Mouse (Mus musculus): ENCODE measurements at regions not wholly inside any gene's neighbourhood (a gene's known extent, or its start where the extent isn't known, plus 50 kb on each side); places are given as distances from the start of the nearest gene placed in this dataset.

- DNase-seq (ENCODE audit: inconsistent age in 2 of 2, low spot score in 1 of 2): no peak
These were observed 53.3 kb upstream of the Tram2 start for GRCm38 (mm10) chr1:21132340-21132739.

DNA sequence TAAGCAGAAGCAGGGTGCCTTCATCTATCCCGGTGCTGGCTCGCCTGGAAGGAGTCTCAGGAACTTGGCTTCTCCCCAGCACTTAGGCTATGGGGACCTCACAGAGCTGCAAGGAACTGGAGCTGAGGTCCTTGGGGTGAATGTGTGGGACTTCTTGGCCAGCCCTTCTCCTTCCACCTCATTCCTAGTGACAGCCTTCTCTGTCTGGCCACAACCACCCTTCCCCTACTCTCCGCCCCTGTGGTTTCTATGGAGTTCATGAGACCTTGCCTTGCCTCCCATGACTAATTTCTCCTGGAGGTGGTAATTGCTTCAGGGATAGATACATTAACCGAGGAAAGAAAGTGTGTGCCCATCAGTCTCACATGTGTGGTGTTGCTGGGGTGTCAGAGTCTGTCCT, 67.9 kb upstream of the Tram2 start:
- DNase-seq (ENCODE audit: inconsistent age in 2 of 2, low spot score in 1 of 2): no peak

DNA sequence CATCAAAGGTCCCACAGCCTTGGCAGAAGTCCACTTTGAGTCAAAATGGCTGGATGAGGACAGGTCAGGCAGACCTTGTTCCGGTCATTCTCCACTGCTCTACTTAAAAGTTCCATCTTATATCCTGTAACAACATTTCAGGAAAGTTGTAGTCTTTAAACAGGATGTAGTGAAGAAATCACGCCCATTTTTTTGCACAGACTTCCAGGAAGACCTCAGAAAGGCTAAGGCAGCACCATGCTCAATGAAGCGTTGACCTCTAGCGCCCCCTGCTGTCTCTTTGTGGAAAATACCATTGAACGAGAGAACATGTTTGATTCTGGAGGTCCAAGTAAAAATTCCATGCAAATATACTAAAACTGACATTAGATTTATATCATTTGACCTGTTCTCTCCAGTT, 56.6 kb upstream of the Tmem14a start:
- DNase-seq (ENCODE audit: inconsistent age in 2 of 2, low spot score in 1 of 2): peak; percentile 62 to 90

- DNase-seq (ENCODE audit: inconsistent age in 2 of 2, low spot score in 1 of 2): peak; percentile 88 to 95
These were observed 52.1 kb upstream of the Tmem14a start for GRCm38 (mm10) chr1:21166287-21166733.

- no peak for DNase-seq (ENCODE audit: inconsistent age in 2 of 2, low spot score in 1 of 2)
These were observed 51.6 kb upstream of the Tmem14a start for GRCm38 (mm10) chr1:21166762-21167161.
